ENCODE assay signal across 13 mouse cellular contexts in genomic region chr4:45848825-45849156, GRCm38 (mm10). TPM values are rescaled to one million over a fixed set of nuclear protein-coding genes. Genes with fewer than 3 reads are reported as not detected.
A peak's percentile ranks its signal among the peaks of the same experiment; 100 is the strongest.
DNase-seq lines count a peak whose midpoint lies in the region; ATAC-seq and TF ChIP-seq lines count a peak whose summit lies in the region.
"Had no signal": no experiment of that assay in that cellular context is flagged by ENCODE, and none has a peak within 500 bp of the region (broad histone marks: within the 10 kb centered on the region; RNA-seq: fewer than 3 reads in every experiment).

No protein-coding gene starts in this region.

- peak overlapping the region; percentile 51; the same call in 1 of the 2 replicates for H3K27ac ChIP-seq in liver, embryonic 13.5 days
- H3K27ac ChIP-seq: lung, embryonic 15.5 days had no signal

- peak overlapping the region; percentile 28; the same call in 1 of the 2 replicates for H3K4me2 ChIP-seq in liver, embryonic 13.5 days
- H3K4me2 ChIP-seq: lung, embryonic 15.5 days had no signal

- peaks cover 58% of the 10 kb centered on the region for H3K27me3 ChIP-seq in E14TG2a.4 (ENCODE audit: insufficient read depth, low read length)
- peaks cover 9% of the 10 kb centered on the region; the same call in 1 of the 2 replicates for H3K27me3 ChIP-seq in liver, embryonic 13.5 days
- H3K27me3 ChIP-seq: lung, embryonic 15.5 days had no signal

- no peaks in the 10 kb centered on the region for H3K9me3 ChIP-seq in E14TG2a.4 (ENCODE audit: low read length)
- H3K9me3 ChIP-seq in liver, embryonic 13.5 days (replicated peaks) = no peaks in the 10 kb centered on the region
- H3K9me3 ChIP-seq: lung, embryonic 15.5 days had no signal

- peaks cover 38% of the 10 kb centered on the region for H3K4me1 ChIP-seq in E14TG2a.4 (replicated peaks; ENCODE audit: low read depth, low read length)
- H3K4me1 ChIP-seq in liver, embryonic 13.5 days (replicated peaks) = no peaks in the 10 kb centered on the region

- TF ChIP-seq CTCF in E14TG2a.4 (conservative IDR thresholded peaks at IDR 0.05; ENCODE audit: low read length) = no peak

- DNase-seq in embryo, embryonic 11 days = peak; percentile 16
- no peak for DNase-seq in embryo, embryonic 10 days (ENCODE audit: low spot score)
- DNase-seq in kidney, postnatal 25 days = peak; percentile 3 to 36
- no peak for DNase-seq in liver, embryonic 13.5 days
- no peak for DNase-seq in layer of hippocampus, adult 9-11 months
- DNase-seq in right cerebral cortex, postnatal 25 days = no peak
- no peak for DNase-seq in cerebellum, postnatal 25 days
- DNase-seq: adrenal gland, adult 2 months; heart, postnatal 14 days; thymus, adult 18-20 months had no signal

- 24% methylated on average over 10 of the region's 10 CpGs for WGBS in liver, embryonic 13.5 days (ENCODE audit: insufficient replicate concordance)

- no peak overlapping the region for H3K9ac ChIP-seq in liver, embryonic 13.5 days
- H3K9ac ChIP-seq: lung, embryonic 15.5 days had no signal

- no peaks in the 10 kb centered on the region for H3K36me3 ChIP-seq in E14TG2a.4 (ENCODE audit: insufficient read depth, low read length)
- H3K36me3 ChIP-seq in liver, embryonic 13.5 days = no peaks in the 10 kb centered on the region
- H3K36me3 ChIP-seq: lung, embryonic 15.5 days had no signal

- ATAC-seq in liver, embryonic 13.5 days (ENCODE audit: low read depth) = 0 out of 2 replicates have a peak, but pooled peaks have one; percentile 32
- ATAC-seq: inflammation-experienced regulatory T-cells, adult 6 months had no signal

- peak overlapping the region; percentile 45 for H3K4me3 ChIP-seq in E14TG2a.4 (replicated peaks; ENCODE audit: low read length)
- peak overlapping the region; percentile 33 for H3K4me3 ChIP-seq in liver, embryonic 13.5 days (replicated peaks)
- H3K4me3 ChIP-seq: lung, embryonic 15.5 days had no signal

RNA-seq across cellular contexts. Expression of gene Stra6l, which starts 0.3 kb away (rescaled TPM):
- 2.9 and 4.0 TPM in 2 replicates for polyA plus RNA-seq in liver, embryonic 13.5 days (2015; fragmentation: Nextera tagmentation; extraction: Ambion mirVana)
- polyA plus RNA-seq: lung, embryonic 15.5 days had no signal

RNA-seq across cellular contexts. Expression of gene Igfbpl1, which starts 22.1 kb away (rescaled TPM):
- 0.03 and 0.05 TPM in 2 replicates for polyA plus RNA-seq in liver, embryonic 13.5 days (2015; fragmentation: Nextera tagmentation; extraction: Ambion mirVana)
- polyA plus RNA-seq: adrenal gland, adult 2 months; inflammation-experienced regulatory T-cells, adult 6 months had no signal

RNA-seq across cellular contexts. Expression of gene Ccdc180, which starts 41.3 kb away (rescaled TPM):
- polyA plus RNA-seq in liver, embryonic 13.5 days (2015; fragmentation: Nextera tagmentation; extraction: Ambion mirVana) = 0.07 TPM in 2 replicates
- polyA plus RNA-seq: adrenal gland, adult 2 months had no signal

RNA-seq across cellular contexts. Expression of gene Aldh1b1, which starts 50.0 kb away (rescaled TPM):
- polyA plus RNA-seq in liver, embryonic 13.5 days (2015; fragmentation: Nextera tagmentation; extraction: Ambion mirVana) = 44.1 and 50.6 TPM in 2 replicates

Comparison
In these comparisons a context has a peak if more than half of its experiments do, and no peak if none do; other contexts are left out.
1. DNase-seq: peak in embryo, embryonic 11 days (single experiment) and kidney, postnatal 25 days (2 of 2); none in embryo, embryonic 10 days (single experiment), liver, embryonic 13.5 days (single experiment), layer of hippocampus, adult 9-11 months (single experiment), right cerebral cortex, postnatal 25 days (single experiment) and cerebellum, postnatal 25 days (0 of 2).